Mouse (Mus musculus): ENCODE data around the gene Kif1b. TPM values are rescaled to one million over a fixed set of nuclear protein-coding genes. Genes with fewer than 3 reads are reported as not detected.

The Kif1b gene
- polyA plus RNA-seq, 1 experiment from 2014 or later = 67.2 TPM

DNA sequence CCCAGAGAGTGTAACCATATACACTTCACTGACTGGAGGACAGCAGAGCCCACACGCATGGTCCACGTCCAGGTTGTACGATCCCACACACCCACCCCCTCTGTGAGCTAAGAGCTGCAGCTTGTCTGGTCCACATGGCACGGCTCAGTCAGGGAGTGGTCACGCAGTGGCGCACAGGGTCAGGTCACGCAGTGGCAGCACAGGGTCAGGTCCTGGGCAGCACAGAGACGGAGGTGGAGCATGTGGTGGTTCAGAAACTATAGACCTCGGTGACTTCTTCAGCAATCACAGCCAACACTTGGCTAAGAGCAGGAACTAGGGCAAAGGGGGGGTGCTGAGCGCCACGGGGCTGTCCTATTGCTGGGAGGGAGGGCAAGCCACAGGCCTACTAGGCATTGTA, 157.2 kb downstream of the Kif1b start:
- no peaks in the 10 kb centered on the region for H3K9me3 ChIP-seq (ENCODE audit: control insufficient read depth, low read length)
- H3K36me3 ChIP-seq (ENCODE audit: control insufficient read depth, insufficient read depth, low read length) = peaks cover 60% of the 10 kb centered on the region
- no peak for ATAC-seq (ENCODE audit: low read depth)
- no peak for DNase-seq (ENCODE audit: low spot score)
- no peak overlapping the region for H3K27ac ChIP-seq (replicated peaks; ENCODE audit: low read depth, low read length)
- WGBS = 76% methylated on average over 11 of the region's 11 CpGs
- peaks cover 7% of the 10 kb centered on the region; the same call in 1 of the 2 replicates for H3K4me1 ChIP-seq (ENCODE audit: control insufficient read depth, insufficient read depth, low read length)
- no peaks in the 10 kb centered on the region for H3K27me3 ChIP-seq (replicated peaks; ENCODE audit: control insufficient read depth, insufficient read depth, low read length)
- no peak overlapping the region for H3K4me2 ChIP-seq (ENCODE audit: low read depth, low read length)
- H3K9ac ChIP-seq (ENCODE audit: low read depth, low read length) = no peak overlapping the region
- H3K4me3 ChIP-seq (ENCODE audit: low read depth, low read length) = no peak overlapping the region

DNA sequence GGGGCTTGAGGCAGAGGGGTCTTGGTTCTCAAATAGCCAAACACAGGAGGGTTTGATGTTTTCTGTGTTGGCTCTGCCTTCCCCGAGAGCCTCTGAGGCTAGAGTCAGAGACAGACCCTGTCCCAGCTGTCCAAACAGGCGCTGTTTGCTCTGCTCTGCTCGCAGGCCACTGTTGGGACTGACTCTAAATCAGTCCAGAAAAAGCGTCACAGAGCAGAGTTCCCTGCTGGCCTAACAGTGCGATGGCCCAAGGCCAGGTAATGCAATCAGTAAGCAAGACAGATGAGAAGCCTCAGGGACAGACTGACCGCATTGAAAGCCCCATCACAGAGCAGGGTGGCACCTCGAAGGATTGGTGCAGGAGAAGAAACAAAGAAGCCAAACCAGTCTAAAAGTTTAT, 157.9 kb downstream of the Kif1b start:
- no peak for DNase-seq (ENCODE audit: low spot score)
- Histone ChIP-seq H3K27ac (replicated peaks; ENCODE audit: low read depth, low read length) (no peak overlapping the region), H3K4me1 (ENCODE audit: control insufficient read depth, insufficient read depth, low read length) (peaks cover 7% of the 10 kb centered on the region; the same call in 1 of the 2 replicates), H3K9me3 (ENCODE audit: control insufficient read depth, low read length) (no peaks in the 10 kb centered on the region), H3K36me3 (ENCODE audit: control insufficient read depth, insufficient read depth, low read length) (peaks cover 53% of the 10 kb centered on the region), H3K9ac (ENCODE audit: low read depth, low read length) (no peak overlapping the region), H3K4me2 (ENCODE audit: low read depth, low read length) (no peak overlapping the region), H3K27me3 (replicated peaks; ENCODE audit: control insufficient read depth, insufficient read depth, low read length) (no peaks in the 10 kb centered on the region), H3K4me3 (ENCODE audit: low read depth, low read length) (no peak overlapping the region)
- 56% methylated on average over 7 of the region's 7 CpGs for WGBS
- no peak for ATAC-seq (ENCODE audit: low read depth)

DNA sequence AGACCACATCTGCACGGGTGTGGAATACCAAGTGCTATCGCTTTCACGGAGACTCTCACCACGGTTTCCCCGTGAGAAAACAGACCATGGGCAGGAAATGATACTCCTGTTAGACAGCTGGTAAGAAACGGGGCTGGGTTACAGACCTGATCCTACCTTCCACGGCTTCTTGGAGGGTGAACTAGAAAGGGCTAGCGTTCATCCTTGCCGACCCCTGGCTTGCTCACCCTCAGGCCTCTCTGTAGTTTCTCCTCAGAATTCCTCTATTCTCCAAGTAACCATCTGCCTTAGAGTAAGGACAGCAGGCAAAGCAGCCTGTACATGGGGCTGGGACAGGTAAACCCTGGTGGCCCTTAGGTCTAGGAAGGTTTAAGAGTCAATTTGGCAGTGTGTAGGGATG, 158.3 kb downstream of the Kif1b start:
- 71% methylated on average over 9 of the region's 9 CpGs for WGBS
- H3K36me3 ChIP-seq (ENCODE audit: control insufficient read depth, insufficient read depth, low read length) = peaks cover 49% of the 10 kb centered on the region
- DNase-seq (ENCODE audit: low spot score) = no peak

DNA sequence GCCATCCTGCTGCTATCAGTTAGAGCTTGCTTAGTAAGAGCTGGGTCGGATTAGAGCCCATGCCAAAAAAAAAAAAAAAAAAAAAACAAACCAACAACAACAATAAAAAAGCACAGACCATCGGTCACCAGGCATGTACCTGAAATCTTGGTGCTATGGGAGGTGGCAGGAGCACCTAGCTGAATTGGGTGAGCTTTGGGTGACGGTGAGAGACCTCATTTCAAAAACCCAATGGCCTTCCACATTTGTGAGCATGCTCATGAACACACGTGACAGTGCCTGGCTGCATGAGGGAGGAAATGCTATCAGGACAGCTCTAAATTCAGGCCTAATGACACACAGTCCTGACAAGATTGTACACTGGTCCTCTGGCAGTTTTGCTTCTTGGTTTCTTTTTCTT, 159.4 kb downstream of the Kif1b start:
- no peak for DNase-seq (ENCODE audit: low spot score)
- Histone ChIP-seq H3K4me2 (ENCODE audit: low read depth, low read length) (no peak overlapping the region), H3K4me3 (ENCODE audit: low read depth, low read length) (no peak overlapping the region), H3K27me3 (replicated peaks; ENCODE audit: control insufficient read depth, insufficient read depth, low read length) (no peaks in the 10 kb centered on the region), H3K9ac (ENCODE audit: low read depth, low read length) (no peak overlapping the region), H3K9me3 (ENCODE audit: control insufficient read depth, low read length) (no peaks in the 10 kb centered on the region), H3K27ac (replicated peaks; ENCODE audit: low read depth, low read length) (no peak overlapping the region), H3K36me3 (ENCODE audit: control insufficient read depth, insufficient read depth, low read length) (peaks cover 38% of the 10 kb centered on the region), H3K4me1 (ENCODE audit: control insufficient read depth, insufficient read depth, low read length) (peaks cover 7% of the 10 kb centered on the region; the same call in 1 of the 2 replicates)
- WGBS = 66% methylated on average over 4 of the region's 4 CpGs
- no peak for ATAC-seq (ENCODE audit: low read depth)

More for the DNA sequence above, 158.3 kb downstream of the Kif1b start:
- no peak overlapping the region for H3K4me3 ChIP-seq (ENCODE audit: low read depth, low read length)
- peaks cover 7% of the 10 kb centered on the region; the same call in 1 of the 2 replicates for H3K4me1 ChIP-seq (ENCODE audit: control insufficient read depth, insufficient read depth, low read length)
- no peak overlapping the region for H3K9ac ChIP-seq (ENCODE audit: low read depth, low read length)
- no peak overlapping the region for H3K27ac ChIP-seq (replicated peaks; ENCODE audit: low read depth, low read length)
- no peak overlapping the region for H3K4me2 ChIP-seq (ENCODE audit: low read depth, low read length)
- H3K9me3 ChIP-seq (ENCODE audit: control insufficient read depth, low read length) = no peaks in the 10 kb centered on the region
- H3K27me3 ChIP-seq (replicated peaks; ENCODE audit: control insufficient read depth, insufficient read depth, low read length) = no peaks in the 10 kb centered on the region
- ATAC-seq (ENCODE audit: low read depth) = no peak

DNA sequence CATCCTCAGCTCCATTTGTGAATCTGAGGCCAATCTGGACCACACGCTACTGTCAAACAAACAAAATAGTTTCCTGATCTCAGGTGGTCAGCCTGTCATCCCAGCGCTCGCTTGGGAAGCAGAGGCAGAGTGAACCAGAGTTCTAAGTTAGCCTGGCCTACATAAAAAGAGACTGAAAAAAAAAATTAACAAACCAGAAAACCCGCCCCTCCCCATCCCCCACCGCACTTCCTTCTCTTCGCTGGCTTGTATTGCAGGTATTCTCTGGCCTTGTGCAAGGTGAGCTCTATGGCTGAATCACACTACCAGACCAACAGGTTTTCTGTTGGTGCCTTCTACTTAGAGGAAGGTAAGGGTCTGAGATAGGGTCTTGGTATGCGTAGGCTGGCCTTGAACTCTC, 160.0 kb downstream of the Kif1b start:
- WGBS = 85% methylated on average over 7 of the region's 7 CpGs
- Histone ChIP-seq H3K27me3 (replicated peaks; ENCODE audit: control insufficient read depth, insufficient read depth, low read length) (no peaks in the 10 kb centered on the region), H3K4me3 (ENCODE audit: low read depth, low read length) (no peak overlapping the region), H3K27ac (replicated peaks; ENCODE audit: low read depth, low read length) (no peak overlapping the region), H3K36me3 (ENCODE audit: control insufficient read depth, insufficient read depth, low read length) (peaks cover 33% of the 10 kb centered on the region), H3K9ac (ENCODE audit: low read depth, low read length) (no peak overlapping the region), H3K4me1 (ENCODE audit: control insufficient read depth, insufficient read depth, low read length) (peaks cover 7% of the 10 kb centered on the region; the same call in 1 of the 2 replicates), H3K9me3 (ENCODE audit: control insufficient read depth, low read length) (no peaks in the 10 kb centered on the region), H3K4me2 (ENCODE audit: low read depth, low read length) (no peak overlapping the region)
- ATAC-seq (ENCODE audit: low read depth) (no peak), DNase-seq (ENCODE audit: low spot score) (peak; percentile 33)

DNA sequence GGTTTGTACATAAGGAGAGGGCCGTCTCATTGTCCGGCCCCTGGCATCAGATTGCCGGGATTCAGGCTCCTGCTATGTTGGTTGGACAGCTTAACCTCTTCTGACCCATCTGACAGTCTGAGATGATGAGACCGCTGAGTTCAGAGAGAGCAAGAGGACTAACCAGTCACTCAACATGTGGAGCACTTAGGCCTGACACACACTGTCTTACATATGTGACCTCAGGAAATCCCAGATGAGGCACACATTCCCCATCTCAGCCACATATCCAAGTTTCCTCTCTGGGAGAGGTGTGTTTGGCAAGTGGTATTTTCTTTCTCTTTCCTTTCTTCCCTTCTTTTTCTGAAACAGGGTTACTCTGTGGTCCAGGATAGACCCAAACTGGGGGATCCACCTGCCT, 162.3 kb downstream of the Kif1b start:
- 55% methylated on average over 4 of the region's 4 CpGs for WGBS
- peaks cover 7% of the 10 kb centered on the region; the same call in 1 of the 2 replicates for H3K4me1 ChIP-seq (ENCODE audit: control insufficient read depth, insufficient read depth, low read length)
- H3K4me3 ChIP-seq (ENCODE audit: low read depth, low read length) = no peak overlapping the region
- H3K9me3 ChIP-seq (ENCODE audit: control insufficient read depth, low read length) = no peaks in the 10 kb centered on the region
- peaks cover 9% of the 10 kb centered on the region; the same call in 1 of the 2 replicates for H3K36me3 ChIP-seq (ENCODE audit: control insufficient read depth, insufficient read depth, low read length)
- H3K27ac ChIP-seq (replicated peaks; ENCODE audit: low read depth, low read length) = no peak overlapping the region
- H3K9ac ChIP-seq (ENCODE audit: low read depth, low read length) = no peak overlapping the region
- no peak for DNase-seq (ENCODE audit: low spot score)
- ATAC-seq (ENCODE audit: low read depth) = no peak
- H3K27me3 ChIP-seq (replicated peaks; ENCODE audit: control insufficient read depth, insufficient read depth, low read length) = no peaks in the 10 kb centered on the region
- no peak overlapping the region for H3K4me2 ChIP-seq (ENCODE audit: low read depth, low read length)

DNA sequence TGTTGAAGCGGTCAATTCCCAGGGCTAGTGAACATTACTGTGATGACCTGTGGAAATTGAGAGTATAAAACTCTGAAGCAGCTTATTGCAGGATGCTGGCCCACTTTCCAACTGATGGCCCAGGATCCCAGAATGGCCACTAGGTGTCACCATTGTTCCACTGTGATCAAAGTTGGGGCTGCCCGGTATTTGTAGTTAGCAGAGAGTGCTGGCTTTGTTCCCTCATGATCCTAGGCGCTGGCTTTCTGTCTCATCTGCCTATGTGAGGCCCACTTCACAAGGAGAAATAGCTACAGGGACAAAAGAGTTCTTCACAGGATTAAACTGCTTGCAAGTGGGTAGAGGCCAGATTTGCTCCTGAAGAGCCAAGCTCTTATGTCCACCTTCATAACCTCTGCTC, 163.0 kb downstream of the Kif1b start:
- H3K27ac ChIP-seq (replicated peaks; ENCODE audit: low read depth, low read length) = no peak overlapping the region
- H3K27me3 ChIP-seq (replicated peaks; ENCODE audit: control insufficient read depth, insufficient read depth, low read length) = no peaks in the 10 kb centered on the region
- H3K4me3 ChIP-seq (ENCODE audit: low read depth, low read length) = no peak overlapping the region
- no peaks in the 10 kb centered on the region for H3K9me3 ChIP-seq (ENCODE audit: control insufficient read depth, low read length)
- H3K4me2 ChIP-seq (ENCODE audit: low read depth, low read length) = no peak overlapping the region
- ATAC-seq (ENCODE audit: low read depth) (peak; percentile 86), DNase-seq (ENCODE audit: low spot score) (peak; percentile 93)
- H3K36me3 ChIP-seq (ENCODE audit: control insufficient read depth, insufficient read depth, low read length) = peaks cover 2% of the 10 kb centered on the region; the same call in 1 of the 2 replicates
- H3K9ac ChIP-seq (ENCODE audit: low read depth, low read length) = no peak overlapping the region
- H3K4me1 ChIP-seq (ENCODE audit: control insufficient read depth, insufficient read depth, low read length) = peaks cover 7% of the 10 kb centered on the region; the same call in 1 of the 2 replicates
- WGBS = 2% methylated on average over 3 of the region's 3 CpGs

DNA sequence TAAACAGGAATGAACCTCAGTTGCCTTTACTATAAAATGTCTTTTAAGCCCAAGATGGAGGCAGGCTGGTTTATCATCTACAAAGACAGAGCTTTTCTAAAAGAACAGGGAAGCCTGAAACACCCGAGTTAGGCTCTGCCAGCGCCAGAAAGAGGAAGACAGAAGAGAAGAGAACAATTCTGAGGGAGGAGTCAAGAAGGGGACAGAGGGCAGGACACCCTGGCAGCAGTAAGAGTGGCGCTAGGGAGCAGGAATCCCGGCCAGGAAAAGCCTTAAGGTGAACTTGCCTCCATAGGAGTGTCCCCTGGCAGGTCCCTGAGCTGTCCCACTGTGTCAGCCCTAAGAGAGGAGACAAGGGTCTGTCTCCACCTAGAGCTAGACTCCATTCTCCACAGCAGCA, 163.9 kb downstream of the Kif1b start:
- Histone ChIP-seq H3K4me3 (ENCODE audit: low read depth, low read length) (no peak overlapping the region), H3K27ac (replicated peaks; ENCODE audit: low read depth, low read length) (no peak overlapping the region), H3K9ac (ENCODE audit: low read depth, low read length) (no peak overlapping the region), H3K36me3 (ENCODE audit: control insufficient read depth, insufficient read depth, low read length) (no peaks in the 10 kb centered on the region), H3K9me3 (ENCODE audit: control insufficient read depth, low read length) (no peaks in the 10 kb centered on the region), H3K4me1 (ENCODE audit: control insufficient read depth, insufficient read depth, low read length) (peaks cover 7% of the 10 kb centered on the region; the same call in 1 of the 2 replicates), H3K4me2 (ENCODE audit: low read depth, low read length) (no peak overlapping the region), H3K27me3 (replicated peaks; ENCODE audit: control insufficient read depth, insufficient read depth, low read length) (no peaks in the 10 kb centered on the region)
- 32% methylated on average over 4 of the region's 4 CpGs for WGBS
- ATAC-seq (ENCODE audit: low read depth) (no peak), DNase-seq (ENCODE audit: low spot score) (no peak)

DNA sequence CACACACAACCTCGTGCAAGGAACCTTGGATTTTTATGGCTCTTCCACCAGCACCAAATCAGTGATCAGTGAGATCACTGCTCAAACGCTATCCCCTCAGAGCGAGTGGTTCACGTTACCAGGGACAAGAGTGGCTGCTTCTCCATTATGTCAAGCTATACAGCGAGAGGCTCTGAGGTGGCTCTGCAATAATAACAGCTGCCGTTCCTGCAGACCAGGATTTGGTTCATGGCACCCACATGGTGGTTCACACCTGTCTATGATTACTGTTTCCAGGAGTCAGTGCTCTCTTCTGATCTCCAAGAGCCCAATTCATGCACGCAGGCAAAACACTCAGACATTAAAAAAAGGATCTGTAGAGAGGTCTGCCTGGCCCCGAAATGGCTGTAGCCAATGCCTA, 169.0 kb downstream of the Kif1b start:
- ATAC-seq (ENCODE audit: low read depth) = no peak
- 53% methylated on average over 8 of the region's 8 CpGs for WGBS

More for the DNA sequence above, 169.0 kb downstream of the Kif1b start:
- Histone ChIP-seq H3K36me3 (ENCODE audit: control insufficient read depth, insufficient read depth, low read length) (no peaks in the 10 kb centered on the region), H3K4me2 (ENCODE audit: low read depth, low read length) (no peak overlapping the region), H3K27ac (replicated peaks; ENCODE audit: low read depth, low read length) (no peak overlapping the region), H3K4me1 (ENCODE audit: control insufficient read depth, insufficient read depth, low read length) (no peaks in the 10 kb centered on the region), H3K4me3 (ENCODE audit: low read depth, low read length) (no peak overlapping the region), H3K27me3 (replicated peaks; ENCODE audit: control insufficient read depth, insufficient read depth, low read length) (no peaks in the 10 kb centered on the region), H3K9ac (ENCODE audit: low read depth, low read length) (no peak overlapping the region), H3K9me3 (ENCODE audit: control insufficient read depth, low read length) (no peaks in the 10 kb centered on the region)
- no peak for DNase-seq (ENCODE audit: low spot score)
